Mouse (Mus musculus): ENCODE results near the gene Arhgef10l. TPM values are rescaled to one million over a fixed set of nuclear protein-coding genes. Genes with fewer than 3 reads are reported as not detected.

Gene Arhgef10l
- polyA plus RNA-seq, 1 experiment from 2014 or later = 34.1 TPM

- in situ Hi-C loops (cut with MboI; ENCODE audit: low pct_unique_long_range_greater_than_20kb) = loop anchor here (25.0 kb wide), 2 partner anchors 1037 to 1487 kb away; partner anchors contain the start of gene Minos1
- TF ChIP-seq CTCF (IDR thresholded peaks at IDR 0.05) = no peak
- ChIA-PET CTCF (interaction anchor here (1.6 kb wide), 1 partner anchor 50 kb away, joined by 6 read pairs; no protein-coding TSS in a partner anchor), POLR2A (interaction anchor here (0.6 kb wide), 1 partner anchor 254 kb away, joined by 6 read pairs; no protein-coding TSS in a partner anchor)
- DNase-seq (ENCODE audit: low read depth, low spot score) (no peak), ATAC-seq (no peak)
- no peaks in the 10 kb centered on the region for H3K27me3 ChIP-seq
These were observed 41.2 kb downstream of the Arhgef10l start for GRCm38 (mm10) chr4:140624468-140625176.

- ATAC-seq (no peak), DNase-seq (ENCODE audit: low read depth, low spot score) (no peak)
- ChIA-PET POLR2A (no interaction called here), CTCF (interaction anchor here (1.6 kb wide), 1 partner anchor 51 kb away, joined by 6 read pairs; no protein-coding TSS in a partner anchor)
- H3K27me3 ChIP-seq = no peaks in the 10 kb centered on the region
- no peak for TF ChIP-seq CTCF (IDR thresholded peaks at IDR 0.05)
- in situ Hi-C loops (cut with MboI; ENCODE audit: low pct_unique_long_range_greater_than_20kb) = no loop called here
These were observed 41.7 kb downstream of the Arhgef10l start for GRCm38 (mm10) chr4:140624087-140624467.

- no peak for DNase-seq (ENCODE audit: low read depth, low spot score)
- ChIA-PET POLR2A (no interaction called here), CTCF (interaction anchor here (1.6 kb wide), 1 partner anchor 52 kb away, joined by 6 read pairs; no protein-coding TSS in a partner anchor)
- TF ChIP-seq CTCF (IDR thresholded peaks at IDR 0.05) = no peak
- no peak for ATAC-seq
- H3K27me3 ChIP-seq = no peaks in the 10 kb centered on the region
- in situ Hi-C loops (cut with MboI; ENCODE audit: low pct_unique_long_range_greater_than_20kb) = no loop called here
These were observed 43.0 kb downstream of the Arhgef10l start for GRCm38 (mm10) chr4:140622819-140623218.

- no peak for ATAC-seq
These were observed 45.3 kb downstream of the Arhgef10l start for GRCm38 (mm10) chr4:140620496-140620895.

GRCm38 (mm10) chr4:140617391-140618385 lies 48.1 kb downstream of the Arhgef10l start:
- no peaks in the 10 kb centered on the region for H3K27me3 ChIP-seq
- in situ Hi-C loops (cut with MboI; ENCODE audit: low pct_unique_long_range_greater_than_20kb) = loop anchor here (5.0 kb wide), 1 partner anchor 50 kb away; the partner anchor contains the start of gene Arhgef10l
- TF ChIP-seq CTCF (IDR thresholded peaks at IDR 0.05) = no peak
- POLR2A ChIA-PET = no interaction called here
- CTCF ChIA-PET = interaction anchor here (0.7 to 2.5 kb wide), 7 partner anchors 23 to 62 kb away, joined by 3 to 7 read pairs (median 3); no protein-coding TSS in a partner anchor
- DNase-seq (ENCODE audit: low read depth, low spot score) (no peak), ATAC-seq (no peak)

More at GRCm38 (mm10) chr4:140620496-140620895, 45.3 kb downstream of the Arhgef10l start:
- CTCF ChIA-PET = no interaction called here
- POLR2A ChIA-PET = no interaction called here
- in situ Hi-C loops (cut with MboI; ENCODE audit: low pct_unique_long_range_greater_than_20kb) = no loop called here
- no peaks in the 10 kb centered on the region for H3K27me3 ChIP-seq
- no peak for TF ChIP-seq CTCF (IDR thresholded peaks at IDR 0.05)
- no peak for DNase-seq (ENCODE audit: low read depth, low spot score)

- no peak for TF ChIP-seq CTCF (IDR thresholded peaks at IDR 0.05)
- ATAC-seq = no peak
- in situ Hi-C loops (cut with MboI; ENCODE audit: low pct_unique_long_range_greater_than_20kb) = loop anchor here (5.0 kb wide), 1 partner anchor 50 kb away; the partner anchor contains the start of gene Arhgef10l
These were observed 48.9 kb downstream of the Arhgef10l start for GRCm38 (mm10) chr4:140616894-140617293.

GRCm38 (mm10) chr4:140616196-140616595 lies 49.6 kb downstream of the Arhgef10l start:
- ChIA-PET POLR2A (no interaction called here), CTCF (interaction anchor here (1.6 to 2.5 kb wide), 3 partner anchors 57 to 63 kb away, joined by 5 to 7 read pairs (median 6); no protein-coding TSS in a partner anchor)
- no peaks in the 10 kb centered on the region for H3K27me3 ChIP-seq
- DNase-seq (ENCODE audit: low read depth, low spot score) (no peak), ATAC-seq (no peak)
- TF ChIP-seq CTCF (IDR thresholded peaks at IDR 0.05) = no peak
- in situ Hi-C loops (cut with MboI; ENCODE audit: low pct_unique_long_range_greater_than_20kb) = loop anchor here (5.0 kb wide), 1 partner anchor 51 kb away; the partner anchor contains the start of gene Arhgef10l

More at GRCm38 (mm10) chr4:140616894-140617293, 48.9 kb downstream of the Arhgef10l start:
- DNase-seq (ENCODE audit: low read depth, low spot score) = no peak
- POLR2A ChIA-PET = no interaction called here
- no peaks in the 10 kb centered on the region for H3K27me3 ChIP-seq
- CTCF ChIA-PET = interaction anchor here (0.9 to 2.5 kb wide), 4 partner anchors 24 to 63 kb away, joined by 3 to 7 read pairs (median 6); no protein-coding TSS in a partner anchor

GRCm38 (mm10) chr4:140615771-140616170 lies 50.0 kb downstream of the Arhgef10l start:
- no peak for DNase-seq (ENCODE audit: low read depth, low spot score)
- ChIA-PET POLR2A (interaction anchor here (1.0 kb wide), 1 partner anchor 27 kb away, joined by 3 read pairs; no protein-coding TSS in a partner anchor), CTCF (interaction anchor here (1.6 to 2.5 kb wide), 2 partner anchors 60 to 64 kb away, joined by 6 to 7 read pairs; no protein-coding TSS in a partner anchor)
- no peaks in the 10 kb centered on the region for H3K27me3 ChIP-seq
- in situ Hi-C loops (cut with MboI; ENCODE audit: low pct_unique_long_range_greater_than_20kb) = loop anchor here (5.0 kb wide), 1 partner anchor 52 kb away; the partner anchor contains the start of gene Arhgef10l
- no peak for ATAC-seq
- no peak for TF ChIP-seq CTCF (IDR thresholded peaks at IDR 0.05)

GRCm38 (mm10) chr4:140614553-140614952 lies 51.3 kb downstream of the Arhgef10l start:
- no peak for TF ChIP-seq CTCF (IDR thresholded peaks at IDR 0.05)
- no peak for ATAC-seq
- DNase-seq (ENCODE audit: low read depth, low spot score) = no peak
- in situ Hi-C loops (cut with MboI; ENCODE audit: low pct_unique_long_range_greater_than_20kb) = no loop called here
- no peaks in the 10 kb centered on the region for H3K27me3 ChIP-seq
- ChIA-PET CTCF (no interaction called here), POLR2A (interaction anchor here (0.6 to 1.0 kb wide), 2 partner anchors 26 to 51 kb away, joined by 3 read pairs; partner anchors contain the start of gene Arhgef10l)

- in situ Hi-C loops (cut with MboI; ENCODE audit: low pct_unique_long_range_greater_than_20kb) = no loop called here
- no peaks in the 10 kb centered on the region for H3K27me3 ChIP-seq
- POLR2A ChIA-PET = interaction anchor here (0.6 kb wide), 1 partner anchor 858 kb away, joined by 3 read pairs; no protein-coding TSS in a partner anchor
- ATAC-seq (no peak), DNase-seq (ENCODE audit: low read depth, low spot score) (no peak)
- TF ChIP-seq CTCF (IDR thresholded peaks at IDR 0.05) = no peak
- CTCF ChIA-PET = no interaction called here
These were observed 51.7 kb downstream of the Arhgef10l start for GRCm38 (mm10) chr4:140614145-140614544.
